Mouse (Mus musculus): ENCODE data around the gene Abi2.

Gene Abi2

DNA sequence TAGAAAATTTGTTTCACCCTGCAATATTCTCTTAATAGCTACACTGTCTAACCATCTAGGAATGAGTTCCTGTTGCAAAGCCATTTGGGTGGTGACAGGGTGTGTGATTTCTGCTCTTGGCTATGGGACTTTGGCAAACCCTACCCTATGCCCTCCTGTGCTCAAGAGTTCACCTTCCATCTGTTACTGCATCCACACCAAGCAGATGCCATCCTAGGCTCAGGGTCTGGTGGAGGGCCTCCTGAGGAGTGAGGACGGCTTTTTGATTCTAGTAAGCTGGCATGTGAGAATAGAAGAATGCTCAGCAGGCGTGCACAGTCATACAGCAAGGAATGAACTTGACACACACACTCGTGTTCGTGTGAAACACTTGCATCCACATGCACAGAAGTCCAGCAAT lies 81.1 kb downstream of the Abi2 start:
- no peak for DNase-seq

DNA sequence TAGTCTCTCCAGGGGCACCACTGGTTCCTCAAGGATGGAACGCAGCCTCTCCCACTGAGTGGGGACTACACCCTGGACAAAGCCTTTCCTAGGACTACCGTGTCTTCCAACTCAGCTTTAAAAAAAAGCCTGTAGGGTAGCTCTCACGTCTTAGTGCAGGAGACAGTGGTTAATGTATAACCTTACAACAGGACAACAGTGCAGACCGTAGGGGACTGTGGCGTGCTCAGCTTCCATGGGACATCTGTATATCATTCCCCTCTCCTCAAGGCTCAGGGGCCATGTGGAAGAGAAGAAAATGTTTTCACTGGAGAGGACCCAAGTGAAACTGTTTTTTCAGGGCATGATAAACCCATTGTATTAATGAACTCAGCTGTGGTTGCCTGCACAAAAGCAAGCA lies 83.0 kb downstream of the Abi2 start:
- no peak for DNase-seq

- no peak for DNase-seq
Observed at GRCm38 (mm10) chr1:60493421-60493820, 84.0 kb downstream of the Abi2 start.

DNA sequence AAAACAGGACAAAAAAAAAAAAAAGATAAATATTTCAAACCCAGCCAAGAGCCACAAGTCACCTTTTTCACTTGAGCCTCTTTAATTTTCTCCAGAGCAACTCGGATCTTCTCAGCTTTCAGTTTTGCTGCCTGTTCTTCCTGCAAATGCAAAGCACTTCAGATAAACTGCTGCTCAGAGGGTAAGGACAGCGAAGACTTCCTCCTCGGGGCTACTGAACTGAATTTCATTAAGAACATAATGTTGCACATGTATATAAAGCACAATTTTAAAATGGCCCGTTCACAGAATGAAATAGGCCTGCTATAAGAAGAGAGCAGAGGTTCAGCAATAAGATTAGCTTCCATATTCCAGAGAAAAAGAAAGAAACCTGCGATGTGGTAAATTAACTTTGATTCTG lies 94.0 kb downstream of the Abi2 start:
- no peak for DNase-seq

DNA sequence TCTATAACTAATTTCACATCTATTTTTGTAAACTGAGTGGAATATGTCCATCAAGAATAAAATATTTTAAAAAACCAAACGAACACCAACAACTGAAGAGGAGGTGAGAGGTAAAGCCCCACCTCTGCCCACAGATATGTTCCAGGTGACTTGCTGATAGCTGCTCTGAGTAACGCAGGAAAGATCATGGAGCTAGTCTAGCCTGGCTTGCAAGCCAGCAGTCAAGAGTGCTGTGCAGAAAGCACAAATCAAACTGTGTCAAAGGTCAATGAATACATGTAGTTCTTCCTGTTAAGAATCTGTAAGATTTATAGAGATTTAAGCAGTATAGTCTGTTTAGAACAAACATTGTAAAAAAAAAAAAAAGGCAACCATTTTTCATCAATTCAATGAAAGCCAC lies 101.2 kb downstream of the Abi2 start:
- no peak for DNase-seq

DNA sequence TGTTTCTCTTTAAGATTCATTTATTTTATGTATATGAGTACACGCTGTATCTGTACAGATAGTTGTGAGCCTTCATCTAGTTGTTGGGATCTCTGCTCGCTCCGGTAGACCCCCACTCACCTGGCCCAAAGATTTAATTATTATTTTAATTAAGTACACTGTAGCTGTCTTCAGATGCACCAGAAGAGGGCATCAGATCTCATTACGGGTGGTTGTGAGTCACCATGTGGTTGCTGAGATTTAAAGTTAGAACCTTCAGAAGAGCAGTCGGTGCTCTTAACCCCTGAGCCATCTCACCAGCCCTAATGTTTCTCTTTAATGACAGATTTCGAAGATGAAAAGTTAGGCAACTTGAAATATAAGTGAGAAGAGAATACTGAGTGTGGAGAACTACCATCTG lies 120.7 kb downstream of the Abi2 start:
- no peak for DNase-seq

DNA sequence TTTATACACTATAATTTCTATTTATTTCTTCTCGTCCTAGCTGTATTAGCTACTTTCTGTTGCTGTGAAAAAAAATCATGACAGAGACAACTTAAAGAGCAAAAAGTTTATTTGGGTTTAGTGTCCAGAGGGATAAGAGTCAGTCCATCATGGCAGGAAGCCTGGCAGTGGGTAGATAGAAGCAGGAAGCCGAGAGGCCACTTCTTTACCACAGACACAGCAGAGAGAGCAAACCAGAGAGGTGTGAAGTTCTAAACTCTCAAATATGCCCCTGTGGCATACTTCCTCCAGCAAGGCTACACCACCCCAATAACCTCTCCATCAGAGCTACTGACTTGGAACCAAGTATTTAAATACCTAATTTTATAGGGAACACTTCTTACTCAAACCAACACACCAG lies 121.2 kb downstream of the Abi2 start:
- no peak for DNase-seq
